Mouse (Mus musculus) liver, adult 2 months (tissue): ENCODE data around the gene Rad51b.

Source experiments
- CTCF ChIP-seq: fragments of 200-500 bp; IDR thresholded peaks from 2 replicates; pipeline ENCODE4 v1.5.1; 2011; ENCODE audit warnings: low read depth, low read length, control low read depth
- POLR2A ChIP-seq: fragments of 200-500 bp; IDR thresholded peaks from 2 replicates; pipeline ENCODE4 v1.6.1; 2011; ENCODE audit warnings: low read length, control low read depth; ENCODE audit not compliant: insufficient read depth; ENCODE audit errors: extremely low read depth

DNA sequence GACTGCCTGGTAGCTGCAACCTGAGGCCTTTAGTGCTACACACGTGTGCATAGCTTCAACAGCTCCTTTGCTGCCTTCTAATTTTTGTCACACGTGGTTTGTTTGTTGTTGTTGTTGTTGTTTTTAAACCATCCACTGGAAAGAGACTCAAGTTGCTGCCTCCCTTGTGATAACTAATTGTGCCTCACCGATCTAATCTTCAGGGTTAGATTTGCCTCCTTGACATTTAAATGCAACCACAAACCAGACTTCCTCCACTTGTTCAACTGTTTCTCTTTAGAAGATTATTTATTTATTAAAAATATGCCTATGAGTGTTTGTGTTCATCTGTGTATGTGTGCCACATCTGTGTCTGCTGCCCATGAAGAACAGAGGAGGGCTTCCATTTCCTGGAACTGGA lies 84.4 kb downstream of the Rad51b start:
- TF ChIP-seq CTCF (no peak), POLR2A (no peak)
